Mouse (Mus musculus): ENCODE results near the gene 1600012H06Rik.
A peak's percentile ranks its signal among the peaks of the same experiment; 100 is the strongest.
"Not testable (repeated sequence)": the region's sequence is repeated elsewhere in the genome, so short reads cannot be mapped to it uniquely, and the experiment has no call there.

Gene 1600012H06Rik

DNA sequence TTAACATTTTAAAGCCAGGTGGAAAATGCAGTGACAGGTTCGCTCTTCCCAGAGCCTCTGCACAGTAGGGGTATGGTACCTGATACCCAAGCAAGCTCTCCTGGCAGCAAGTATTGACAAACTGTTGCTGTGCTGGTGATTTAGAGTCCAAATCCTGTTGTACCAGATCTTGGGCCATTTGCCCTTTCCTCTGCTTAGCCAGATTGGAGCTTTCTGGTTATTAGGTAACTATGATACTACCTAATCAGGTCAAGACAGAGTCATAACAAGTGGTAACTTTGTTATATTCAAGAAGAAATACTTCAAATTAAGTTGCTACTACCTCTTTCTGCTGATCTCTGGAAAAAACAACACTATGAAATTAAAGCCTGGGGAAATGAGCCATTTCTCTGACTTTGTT, 1.6 kb downstream of the 1600012H06Rik start:
- DNase-seq = no peak

DNA sequence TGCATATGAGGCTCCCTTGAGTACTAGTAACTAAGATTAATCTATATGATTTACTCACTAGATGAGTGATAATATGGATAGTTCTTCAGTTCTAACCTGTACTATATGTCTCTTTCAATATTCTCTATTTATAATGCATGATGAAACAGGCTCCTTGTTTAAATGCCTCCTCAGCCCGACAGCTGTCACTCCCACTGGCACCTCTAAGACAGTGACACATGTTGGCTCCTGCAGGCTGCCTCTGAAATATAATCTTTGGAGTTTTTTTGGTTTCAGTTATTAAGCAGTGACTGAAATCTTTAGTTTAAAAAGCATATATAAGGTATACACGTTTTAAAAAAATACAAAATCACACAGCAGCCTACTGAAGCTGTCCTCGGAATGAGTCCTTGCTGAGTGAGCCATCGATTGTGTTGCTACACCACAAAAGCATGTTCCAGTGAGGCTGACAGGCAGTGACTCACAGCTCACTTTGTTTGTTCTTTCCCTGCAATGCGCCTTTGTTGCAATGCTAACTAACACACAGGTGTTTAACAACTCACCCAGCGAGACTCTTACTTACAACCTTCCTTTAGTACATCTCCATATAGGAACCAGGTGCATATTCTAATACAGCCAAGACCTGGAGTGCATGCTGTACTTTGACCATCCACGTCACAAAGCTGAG, 6.3 kb downstream of the 1600012H06Rik start:
- DNase-seq = no peak

DNA sequence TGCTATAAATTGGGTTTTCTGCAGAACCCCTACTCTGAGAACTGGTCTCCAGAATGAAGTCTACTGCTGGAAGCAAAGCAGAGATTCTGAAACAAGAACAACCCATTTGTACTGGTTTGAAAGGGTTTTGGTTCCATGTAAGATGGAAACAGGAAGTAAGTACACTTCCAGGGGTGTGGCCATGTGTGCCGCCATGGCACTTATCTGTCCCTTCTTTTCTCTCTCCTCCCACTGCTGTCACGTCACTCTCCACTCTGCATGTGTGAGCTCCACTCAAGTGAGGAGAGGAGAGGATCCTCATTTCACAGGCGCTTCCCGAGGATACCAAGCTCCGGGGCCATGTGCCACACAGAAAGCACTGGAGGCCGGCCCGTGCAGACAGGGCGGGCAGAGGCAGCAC, 10.5 kb downstream of the 1600012H06Rik start:
- no peak for DNase-seq

DNA sequence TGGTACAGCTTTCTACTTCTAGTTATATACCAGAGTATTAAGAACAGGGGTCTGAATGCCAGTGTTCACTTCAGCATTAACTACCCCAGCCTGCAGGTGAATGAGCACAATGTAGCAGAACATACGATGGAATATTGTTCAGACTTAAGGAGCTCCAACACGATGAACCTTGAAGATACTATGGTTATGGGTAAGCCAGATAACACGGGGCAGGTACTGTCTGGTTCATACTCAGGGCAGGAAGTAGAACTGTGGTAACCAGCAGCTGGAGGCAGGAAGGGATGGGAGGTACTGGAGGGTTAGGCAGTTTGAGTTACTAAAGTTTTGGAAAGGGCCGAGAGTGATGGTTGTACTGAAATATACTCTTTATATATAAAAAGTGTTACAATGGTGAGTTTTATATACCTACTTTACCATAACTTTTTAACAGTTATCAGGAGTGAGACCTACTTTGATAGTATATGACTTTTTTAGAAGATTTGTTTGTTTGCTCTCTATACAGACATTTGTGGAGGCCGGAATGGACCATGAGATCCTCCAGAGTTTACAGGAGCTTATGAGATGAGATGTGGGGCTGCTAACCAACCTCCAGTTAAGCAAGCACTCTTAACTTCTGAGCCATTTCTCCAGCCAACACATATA, 15.8 kb downstream of the 1600012H06Rik start:
- no peak for DNase-seq

DNA sequence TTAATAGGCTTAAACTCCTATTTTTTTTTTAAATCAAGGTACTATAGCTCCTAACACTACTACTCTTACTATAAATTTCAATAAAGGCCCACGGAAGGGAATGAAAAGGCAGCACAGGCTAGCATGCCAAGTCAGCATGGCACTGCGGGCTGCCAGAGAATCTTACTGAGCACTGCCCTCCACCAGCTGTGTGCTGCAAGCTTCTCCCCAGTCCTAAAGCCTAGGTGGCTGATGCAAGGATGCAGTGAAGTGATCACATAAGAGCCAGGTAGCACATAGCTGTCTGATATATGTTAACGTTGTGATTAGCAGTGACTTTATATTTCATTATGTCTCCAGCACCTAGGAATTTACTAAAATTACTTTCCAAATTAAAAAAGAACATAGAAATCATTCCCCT, 17.0 kb downstream of the 1600012H06Rik start:
- DNase-seq = peak; percentile 16

DNA sequence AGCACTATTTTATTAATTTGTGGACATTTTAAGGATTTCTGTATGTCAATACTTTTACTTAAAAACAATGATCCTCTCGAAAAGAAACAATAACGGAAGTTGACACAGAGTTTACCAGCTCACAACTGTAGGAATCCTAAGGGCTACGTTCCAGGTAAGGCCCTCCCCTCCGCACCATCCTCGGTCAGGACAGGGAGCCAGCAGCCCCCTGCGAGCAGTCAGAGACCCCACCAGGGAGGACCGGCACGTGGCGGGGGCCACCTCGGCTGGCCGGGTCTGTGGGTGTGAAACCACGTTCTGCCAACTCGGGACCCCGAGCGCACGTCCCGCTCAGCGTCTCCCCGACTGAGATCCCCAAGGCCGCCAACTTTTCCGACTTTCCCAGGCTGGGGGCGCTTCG, 17.5 kb downstream of the 1600012H06Rik start:
- DNase-seq = peak; percentile 38

DNA sequence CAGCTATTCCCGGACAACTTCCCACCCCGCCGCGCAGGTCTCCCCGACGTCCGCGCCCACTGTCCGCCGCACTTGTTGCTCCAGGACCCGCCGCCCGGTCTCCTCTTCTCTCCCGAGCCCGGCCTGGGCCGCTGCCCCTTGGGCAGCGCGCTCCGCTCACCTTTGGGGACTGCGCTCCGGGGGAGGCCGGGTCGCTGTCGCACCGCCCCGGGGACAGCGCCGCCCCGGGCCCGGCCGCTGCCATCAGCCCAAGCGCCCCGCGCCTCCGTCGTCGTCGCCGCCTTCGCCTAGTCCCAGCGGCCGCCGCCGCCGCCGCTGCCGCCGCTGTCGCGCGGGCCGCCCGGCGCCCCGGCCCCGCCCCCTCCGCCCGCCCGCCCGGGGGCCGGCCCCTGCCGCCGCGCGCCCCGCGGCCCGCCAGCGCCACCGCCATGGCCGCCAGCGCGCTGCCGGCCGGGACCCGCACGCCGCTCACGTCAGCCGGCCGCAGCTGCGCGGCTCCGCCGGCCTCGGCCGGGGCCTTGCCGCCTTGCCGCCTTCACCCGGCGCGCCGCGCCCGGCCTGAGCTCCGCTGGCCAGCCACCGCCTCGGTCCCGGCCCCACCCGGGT, 18.1 kb downstream of the 1600012H06Rik start, which contains the start of gene Phf10:
Gene Phf10, minus strand, starts transcription at position 323 of the 606 bp plus-strand sequence.
- peak; percentile 56 for DNase-seq

DNA sequence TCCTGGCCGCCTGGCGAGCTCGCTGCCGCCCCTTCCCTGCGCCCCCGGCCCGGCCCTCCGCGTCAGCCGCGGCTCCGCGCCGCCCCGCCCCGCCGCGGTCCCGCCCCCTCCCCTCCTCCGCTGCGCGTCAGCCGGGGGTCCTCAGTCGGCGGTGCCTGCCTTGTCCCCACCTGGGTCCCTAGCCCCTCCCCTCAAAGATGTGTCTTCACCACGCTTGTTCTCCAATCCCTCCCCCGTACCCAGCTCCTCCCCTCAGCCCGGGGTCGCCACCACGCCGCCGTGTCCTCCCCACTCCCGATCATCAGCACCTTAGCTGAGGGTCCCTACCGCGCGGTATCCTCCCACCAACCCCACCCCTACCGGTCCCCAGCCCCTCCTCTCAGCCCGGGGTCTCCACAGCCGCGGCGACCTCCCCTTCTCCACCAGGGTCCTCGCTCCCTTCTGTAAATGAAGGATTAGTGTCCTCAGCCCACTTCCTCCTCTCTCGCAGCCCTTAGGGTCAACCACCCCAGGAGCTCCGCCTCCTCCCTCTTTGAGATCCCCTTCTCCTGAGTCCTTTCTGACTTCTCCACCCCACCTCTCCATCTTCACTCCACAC, 18.7 kb downstream of the 1600012H06Rik start:
- DNase-seq = not testable (repeated sequence)

DNA sequence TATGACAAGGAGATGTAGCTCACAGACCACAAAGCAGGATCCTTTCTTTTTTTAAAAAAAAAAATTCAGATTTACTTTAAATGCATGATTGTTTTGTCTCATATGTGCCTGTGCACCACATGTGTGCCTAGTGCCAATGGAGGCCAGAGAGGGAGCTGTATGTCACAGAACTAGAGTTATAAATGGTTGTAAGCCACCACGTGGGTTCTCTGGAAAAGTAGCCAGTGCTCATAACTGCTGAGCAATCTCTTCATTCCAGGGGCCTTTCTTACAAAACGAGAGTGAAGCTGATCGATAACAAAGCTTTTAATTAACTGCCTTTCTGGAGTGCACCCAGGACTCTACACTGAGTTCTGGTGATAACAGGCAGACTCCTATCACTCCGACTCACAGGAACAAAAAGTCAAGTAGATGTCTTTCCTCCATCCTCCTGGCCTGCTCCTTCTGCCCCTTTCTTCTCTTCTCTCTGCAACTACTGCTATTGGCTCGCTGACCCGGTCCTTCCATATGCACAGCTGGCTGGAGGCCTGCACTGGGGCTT, 25.5 kb downstream of the 1600012H06Rik start:
- DNase-seq = not testable (repeated sequence)

DNA sequence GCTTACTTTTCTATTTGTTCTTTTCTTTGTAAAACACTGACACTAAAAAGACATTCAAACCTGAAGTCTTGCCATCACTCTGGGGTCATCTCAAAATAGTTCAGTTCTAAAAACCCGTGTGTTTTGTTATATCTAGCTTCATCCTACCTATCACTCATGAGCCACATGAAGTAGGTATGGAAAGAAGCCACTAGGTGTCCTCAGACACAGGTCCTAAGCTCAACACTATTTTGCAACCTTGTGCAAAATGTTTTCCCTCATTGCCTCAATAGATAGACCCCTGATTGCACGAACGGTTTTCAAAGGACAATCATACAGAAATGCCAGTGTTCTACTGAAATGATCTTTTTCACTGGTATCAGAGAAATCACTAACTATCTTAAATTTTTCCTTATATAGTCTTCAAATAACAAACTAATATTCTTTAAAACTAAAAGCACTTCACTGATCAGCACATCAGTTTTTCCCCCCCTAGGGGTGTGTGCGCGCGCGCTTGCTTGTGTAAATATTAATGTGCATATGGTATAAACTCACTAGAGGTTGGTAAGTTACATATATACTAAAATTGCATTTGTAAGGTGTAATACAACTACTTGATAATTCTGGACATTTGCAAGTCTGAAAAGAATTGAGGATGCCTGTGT, 34.9 kb downstream of the 1600012H06Rik start:
- not testable (repeated sequence) for DNase-seq

DNA sequence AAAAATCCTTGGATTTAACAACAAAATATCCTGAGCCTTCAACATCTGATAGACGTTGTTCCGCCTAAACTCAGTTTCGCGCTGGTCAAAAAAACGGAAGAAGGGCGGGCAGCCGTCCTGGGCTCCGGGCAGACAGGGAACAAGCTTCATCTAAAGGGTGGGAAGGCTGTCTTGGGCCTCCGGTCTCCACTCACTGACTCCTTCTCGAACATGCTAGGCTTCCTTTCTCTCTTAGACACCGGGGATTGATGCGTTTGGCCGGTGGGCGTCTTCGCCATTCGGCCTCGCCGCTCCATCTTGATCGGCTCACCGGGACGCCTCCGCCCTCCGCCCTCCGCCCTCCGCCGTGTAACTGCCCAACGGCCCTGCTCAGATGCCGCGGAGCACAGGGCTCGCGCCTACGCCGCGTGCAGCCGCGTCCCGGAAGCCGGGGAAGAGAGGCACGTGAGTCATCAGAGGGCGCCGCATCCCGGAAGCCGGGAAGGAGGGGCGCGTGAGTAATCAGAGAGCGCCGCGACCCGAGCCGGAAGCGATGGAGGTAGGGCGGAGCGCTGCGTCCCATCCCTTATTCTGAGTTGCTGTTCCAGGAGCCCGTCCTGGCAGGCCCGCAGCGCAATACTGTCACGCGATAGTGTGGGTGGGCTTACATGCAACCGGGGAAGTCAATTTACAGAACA, 35.5 kb downstream of the 1600012H06Rik start, which contains the start of the genes 9030025P20Rik and Gm3417:
Gene 9030025P20Rik, plus strand, starts transcription at position 107 of the 677 bp plus-strand sequence.
Gene Gm3417, minus strand, starts transcription at position 429 of the 677 bp plus-strand sequence.
- DNase-seq = not testable (repeated sequence)

DNA sequence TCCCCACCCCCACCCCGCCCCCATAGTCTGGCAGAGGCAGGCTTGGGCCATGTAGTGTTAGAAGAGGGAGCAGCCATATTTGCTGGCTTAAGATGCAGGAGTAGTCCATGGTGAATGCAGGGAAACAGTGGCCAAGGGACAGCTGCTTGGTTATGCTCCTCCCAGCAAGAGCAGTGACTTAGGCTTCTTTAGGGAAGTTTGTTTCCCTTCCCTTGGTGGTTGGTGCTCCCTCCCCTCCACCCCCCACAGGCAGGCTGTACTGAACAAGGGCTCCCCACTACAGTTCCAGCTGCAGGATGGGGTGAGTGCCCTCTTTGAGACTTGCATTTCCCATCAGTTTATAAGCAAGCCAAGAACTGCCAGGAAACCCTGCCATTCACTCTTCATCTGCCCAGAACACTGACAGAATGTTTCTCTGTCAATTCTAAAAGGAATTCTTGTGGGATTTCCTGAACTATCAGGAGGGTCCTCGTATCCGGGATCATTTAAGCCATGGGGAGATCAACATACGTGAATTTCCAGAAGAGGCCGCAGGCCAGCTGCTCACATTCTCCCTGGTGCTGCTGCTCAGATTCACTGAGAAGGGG, 47.2 kb downstream of the 1600012H06Rik start:
- DNase-seq = peak; percentile 2

DNA sequence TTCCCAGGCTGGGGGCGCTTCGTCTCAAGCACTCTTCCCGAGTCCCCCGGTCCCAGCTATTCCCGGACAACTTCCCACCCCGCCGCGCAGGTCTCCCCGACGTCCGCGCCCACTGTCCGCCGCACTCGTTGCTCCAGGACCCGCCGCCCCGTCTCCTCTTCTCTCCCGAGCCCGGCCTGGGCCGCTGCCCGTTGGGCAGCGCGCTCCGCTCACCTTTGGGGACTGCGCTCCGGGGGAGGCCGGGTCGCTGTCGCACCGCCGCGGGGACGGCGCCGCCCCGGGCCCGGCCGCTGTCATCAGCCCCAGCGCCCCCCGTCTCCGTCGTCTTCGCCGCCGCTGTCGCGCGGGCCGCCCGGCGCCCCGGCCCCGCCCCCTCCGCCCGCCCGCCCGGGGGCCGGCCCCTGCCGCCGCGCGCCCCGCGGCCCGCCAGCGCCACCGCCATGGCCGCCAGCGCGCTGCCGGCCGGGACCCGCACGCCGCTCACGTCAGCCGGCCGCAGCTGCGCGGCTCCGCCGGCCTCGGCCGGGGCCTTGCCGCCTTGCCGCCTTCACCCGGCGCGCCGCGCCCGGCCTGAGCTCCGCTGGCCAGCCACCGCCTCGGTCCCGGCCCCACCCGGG, 49.6 kb downstream of the 1600012H06Rik start:
- not testable (repeated sequence) for DNase-seq

DNA sequence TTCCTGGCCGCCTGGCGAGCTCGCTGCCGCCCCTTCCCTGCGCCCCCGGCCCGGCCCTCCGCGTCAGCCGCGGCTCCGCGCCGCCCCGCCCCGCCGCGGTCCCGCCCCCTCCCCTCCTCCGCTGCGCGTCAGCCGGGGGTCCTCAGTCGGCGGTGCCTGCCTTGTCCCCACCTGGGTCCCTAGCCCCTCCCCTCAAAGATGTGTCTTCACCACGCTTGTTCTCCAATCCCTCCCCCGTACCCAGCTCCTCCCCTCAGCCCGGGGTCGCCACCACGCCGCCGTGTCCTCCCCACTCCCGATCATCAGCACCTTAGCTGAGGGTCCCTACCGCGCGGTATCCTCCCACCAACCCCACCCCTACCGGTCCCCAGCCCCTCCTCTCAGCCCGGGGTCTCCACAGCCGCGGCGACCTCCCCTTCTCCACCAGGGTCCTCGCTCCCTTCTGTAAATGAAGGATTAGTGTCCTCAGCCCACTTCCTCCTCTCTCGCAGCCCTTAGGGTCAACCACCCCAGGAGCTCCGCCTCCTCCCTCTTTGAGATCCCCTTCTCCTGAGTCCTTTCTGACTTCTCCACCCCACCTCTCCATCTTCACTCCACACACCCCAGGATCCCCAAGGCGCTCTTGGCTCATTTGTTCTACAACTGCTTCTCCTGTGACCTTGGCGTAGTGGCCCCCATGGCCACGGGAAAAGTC, 50.3 kb downstream of the 1600012H06Rik start:
- DNase-seq = not testable (repeated sequence)

DNA sequence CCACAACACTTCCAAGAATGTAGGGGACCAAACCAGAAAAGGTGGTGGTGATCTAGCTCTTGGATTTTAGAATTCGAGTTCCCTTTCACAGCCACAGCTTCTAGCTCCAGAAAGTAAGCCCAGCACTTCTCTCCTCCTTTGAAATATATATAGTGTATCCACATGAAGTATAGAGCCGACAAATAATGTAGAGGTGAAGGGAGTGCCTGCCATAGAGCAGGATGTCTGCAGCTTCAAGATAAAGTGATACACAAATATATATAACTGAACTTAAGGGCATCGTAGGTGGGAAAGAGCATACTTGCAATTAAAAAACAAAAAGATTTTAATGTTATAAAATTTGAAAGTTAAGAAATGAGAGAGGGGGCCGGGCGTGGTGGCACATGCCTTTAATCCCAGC, 51.2 kb downstream of the 1600012H06Rik start:
- DNase-seq = not testable (repeated sequence)

DNA sequence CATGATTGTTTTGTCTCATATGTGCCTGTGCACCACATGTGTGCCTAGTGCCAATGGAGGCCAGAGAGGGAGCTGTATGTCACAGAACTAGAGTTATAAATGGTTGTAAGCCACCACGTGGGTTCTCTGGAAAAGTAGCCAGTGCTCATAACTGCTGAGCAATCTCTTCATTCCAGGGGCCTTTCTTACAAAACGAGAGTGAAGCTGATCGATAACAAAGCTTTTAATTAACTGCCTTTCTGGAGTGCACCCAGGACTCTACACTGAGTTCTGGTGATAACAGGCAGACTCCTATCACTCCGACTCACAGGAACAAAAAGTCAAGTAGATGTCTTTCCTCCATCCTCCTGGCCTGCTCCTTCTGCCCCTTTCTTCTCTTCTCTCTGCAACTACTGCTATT, 57.1 kb downstream of the 1600012H06Rik start:
- not testable (repeated sequence) for DNase-seq

DNA sequence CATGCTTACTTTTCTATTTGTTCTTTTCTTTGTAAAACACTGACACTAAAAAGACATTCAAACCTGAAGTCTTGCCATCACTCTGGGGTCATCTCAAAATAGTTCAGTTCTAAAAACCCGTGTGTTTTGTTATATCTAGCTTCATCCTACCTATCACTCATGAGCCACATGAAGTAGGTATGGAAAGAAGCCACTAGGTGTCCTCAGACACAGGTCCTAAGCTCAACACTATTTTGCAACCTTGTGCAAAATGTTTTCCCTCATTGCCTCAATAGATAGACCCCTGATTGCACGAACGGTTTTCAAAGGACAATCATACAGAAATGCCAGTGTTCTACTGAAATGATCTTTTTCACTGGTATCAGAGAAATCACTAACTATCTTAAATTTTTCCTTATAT, 66.1 kb downstream of the 1600012H06Rik start:
- not testable (repeated sequence) for DNase-seq
